Mouse (Mus musculus): ENCODE results near the gene Slc25a33.

Slc25a33 gene

GRCm38 (mm10) chr4:149774094-149774470, at the start of gene Slc25a33:
Gene Slc25a33, minus strand, starts transcription at chr4:149774277.
- DNase-seq: peak; percentile 98 to 99

GRCm38 (mm10) chr4:149822586-149823196, 48.6 kb upstream of the Slc25a33 start:
- no peak for DNase-seq

- peak; percentile 39 to 45 for DNase-seq
Measured at GRCm38 (mm10) chr4:149822126-149822525, 48.0 kb upstream of the Slc25a33 start.

DNA sequence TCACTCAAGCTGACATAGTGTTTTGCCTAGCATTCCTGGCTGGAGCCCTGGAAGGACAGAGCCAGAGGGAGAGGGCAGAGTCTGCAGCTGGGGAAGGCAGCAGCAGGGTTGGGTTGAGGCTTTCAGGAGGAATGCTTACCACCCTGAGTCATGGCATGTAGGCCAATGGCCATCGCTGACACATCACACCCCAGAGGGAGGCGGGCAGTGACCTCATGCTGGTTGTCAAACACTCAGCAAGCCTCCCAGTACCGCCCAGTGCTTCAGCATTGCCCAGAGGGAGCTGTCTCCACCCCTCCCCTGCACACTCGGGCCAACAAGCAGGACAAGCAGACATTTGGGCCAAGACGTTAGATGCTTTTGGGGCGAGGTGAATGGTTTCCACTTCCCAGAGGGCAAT, 46.5 kb upstream of the Slc25a33 start:
- peak in 1 of 2 experiments; percentile 8 for DNase-seq

- DNase-seq: no peak
Measured at GRCm38 (mm10) chr4:149819195-149819594, 45.1 kb upstream of the Slc25a33 start.

DNA sequence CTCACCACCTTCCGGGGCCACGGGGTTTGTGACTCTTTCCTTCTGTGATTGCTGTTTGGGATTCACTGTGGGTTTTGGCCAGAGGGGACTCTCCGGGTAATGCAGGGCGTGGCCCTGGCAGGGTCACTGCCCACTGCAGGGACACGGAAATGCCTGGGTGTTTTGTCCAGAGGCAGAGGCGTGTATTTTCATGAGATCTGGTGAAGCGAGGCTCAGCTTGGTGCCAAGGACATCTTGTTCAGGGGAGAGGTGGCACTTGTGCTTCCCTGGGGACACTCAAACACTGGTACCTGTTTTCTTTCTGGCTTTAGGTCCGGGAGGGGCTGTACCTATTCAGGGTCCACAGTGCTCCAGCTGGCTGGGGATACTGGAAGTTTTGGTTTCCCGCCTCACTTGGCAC, 42.5 kb upstream of the Slc25a33 start:
- no peak for DNase-seq

DNA sequence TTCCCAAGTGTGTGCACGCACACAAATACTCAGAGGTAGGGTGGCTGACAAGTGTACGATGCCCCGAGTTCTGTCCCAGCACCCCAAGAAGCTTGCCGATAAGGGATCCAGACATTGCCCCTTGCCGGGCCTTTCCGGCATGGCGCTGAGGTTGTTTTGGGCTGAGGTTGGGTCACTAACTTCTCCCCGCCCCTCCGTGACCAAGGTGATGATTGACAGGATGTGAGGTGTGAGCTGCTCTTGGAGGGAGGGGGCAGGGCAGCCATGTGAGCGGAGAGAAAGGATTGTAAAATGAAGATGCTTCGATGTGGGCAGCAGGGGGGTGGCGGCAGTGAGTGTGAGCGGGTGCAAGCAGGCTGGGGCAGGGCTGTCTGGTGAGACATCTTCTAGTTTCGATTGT, 41.5 kb upstream of the Slc25a33 start:
- no peak for DNase-seq

GRCm38 (mm10) chr4:149813409-149814184, 39.5 kb upstream of the Slc25a33 start:
- DNase-seq: no peak

DNA sequence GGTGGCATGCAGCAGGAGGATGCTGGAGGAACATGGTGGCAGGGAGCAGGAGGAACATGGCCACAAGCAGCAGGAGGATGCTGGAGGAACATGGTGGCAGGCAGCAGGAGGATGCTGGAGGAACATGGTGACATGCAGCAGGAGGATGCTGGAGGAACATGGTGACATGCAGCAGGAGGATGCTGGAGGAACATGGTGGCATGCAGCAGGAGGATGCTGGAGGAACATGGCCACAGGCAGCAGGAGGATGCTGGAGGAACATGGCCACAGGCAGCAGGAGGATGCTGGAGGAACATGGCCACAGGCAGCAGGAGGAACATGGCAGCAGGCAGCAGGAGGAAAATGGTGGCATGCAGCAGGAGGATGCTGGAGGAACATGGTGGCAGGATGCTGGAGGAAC, 36.3 kb upstream of the Slc25a33 start:
- peak; percentile 21 to 24 for DNase-seq

DNA sequence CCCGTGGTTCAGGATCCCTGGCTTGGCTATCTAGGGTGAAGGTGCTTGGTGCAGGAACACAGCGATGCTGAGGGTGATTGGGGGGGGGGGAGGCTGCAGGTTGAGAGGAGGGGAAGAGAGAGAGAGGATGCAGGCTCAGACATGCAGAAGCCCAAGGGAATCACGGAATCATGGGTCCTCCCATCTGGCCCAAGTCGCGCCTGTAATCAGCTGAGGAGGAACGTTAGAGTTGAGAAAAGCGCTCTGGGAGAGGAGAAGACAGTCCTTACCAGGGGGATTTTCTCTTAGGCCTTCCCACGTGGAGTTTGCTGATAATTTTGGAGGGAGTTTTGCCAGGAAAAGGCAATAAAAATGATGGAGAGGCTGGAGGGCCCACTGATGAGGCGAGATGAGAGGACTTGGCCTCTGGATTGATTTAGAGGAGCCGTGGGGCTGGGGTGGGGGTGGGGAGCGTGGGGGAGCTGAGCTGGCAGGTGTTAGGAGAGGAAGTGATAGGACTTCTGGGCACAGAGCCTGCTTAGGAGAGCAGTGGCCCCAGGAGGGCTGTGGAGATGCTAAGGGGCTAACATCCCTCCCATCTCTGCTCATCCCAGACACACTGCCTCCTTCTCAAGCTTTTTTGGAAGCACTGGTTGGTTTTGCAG, 34.6 kb upstream of the Slc25a33 start:
- DNase-seq: no peak

DNA sequence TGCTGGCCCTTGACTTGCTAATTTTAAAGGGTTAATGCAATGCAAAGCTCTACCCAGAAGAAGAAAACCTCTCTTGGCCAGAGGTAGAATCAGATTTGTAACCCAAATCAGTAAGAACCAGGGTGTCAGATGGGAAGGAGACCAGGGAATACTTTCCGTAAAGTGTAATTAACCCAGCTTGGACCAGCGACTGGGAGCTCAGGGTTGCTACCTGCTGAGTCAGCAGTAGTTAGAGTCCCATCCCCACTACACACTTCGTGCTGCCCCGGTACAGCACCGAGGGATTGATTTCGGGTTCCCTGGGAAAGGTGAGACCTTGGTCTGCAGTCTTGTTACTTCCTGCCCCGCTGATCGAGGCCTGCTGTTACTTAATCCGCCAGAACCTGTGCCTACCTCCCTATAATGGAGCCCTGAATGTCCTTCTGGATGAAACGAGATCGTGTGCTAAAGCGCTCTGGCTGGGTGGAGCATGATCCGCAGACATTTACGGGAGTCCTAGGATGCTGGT, 34.0 kb upstream of the Slc25a33 start:
- DNase-seq: no peak

DNA sequence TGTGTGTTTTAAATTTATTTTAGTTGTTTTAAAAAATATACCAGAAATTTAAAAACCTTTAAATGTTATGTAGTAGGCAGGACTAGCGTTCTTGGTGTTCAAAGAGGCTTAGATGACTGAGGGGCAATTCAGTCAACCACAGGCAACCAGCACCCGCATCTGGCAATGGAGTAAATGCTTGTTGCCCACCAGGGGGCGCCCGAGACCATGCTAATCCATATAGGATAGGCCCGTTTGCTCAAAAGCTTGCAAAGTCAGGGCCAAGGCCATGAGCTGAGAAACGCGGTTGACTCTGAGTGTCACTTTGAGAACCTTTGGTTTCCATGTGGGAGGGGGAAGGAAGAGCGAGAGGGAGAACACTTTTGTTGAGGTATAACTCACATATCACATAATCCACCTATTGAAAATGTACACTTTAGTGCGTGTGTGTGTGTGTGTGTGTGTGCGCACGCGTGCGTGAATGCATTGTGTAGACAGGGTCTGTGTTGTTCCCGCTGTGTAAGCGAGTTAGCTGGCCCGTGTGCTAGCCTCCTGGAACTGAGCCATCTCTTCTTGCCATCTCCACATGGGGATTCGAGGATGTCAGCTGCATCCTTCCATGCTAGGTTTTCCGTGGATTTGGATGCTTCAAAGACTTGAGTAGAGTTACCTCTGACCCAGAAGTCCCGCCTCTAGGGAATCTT, 32.8 kb upstream of the Slc25a33 start:
- peak; percentile 88 to 96 for DNase-seq

- DNase-seq: no peak
Measured at GRCm38 (mm10) chr4:149802269-149802668, 28.2 kb upstream of the Slc25a33 start.

DNA sequence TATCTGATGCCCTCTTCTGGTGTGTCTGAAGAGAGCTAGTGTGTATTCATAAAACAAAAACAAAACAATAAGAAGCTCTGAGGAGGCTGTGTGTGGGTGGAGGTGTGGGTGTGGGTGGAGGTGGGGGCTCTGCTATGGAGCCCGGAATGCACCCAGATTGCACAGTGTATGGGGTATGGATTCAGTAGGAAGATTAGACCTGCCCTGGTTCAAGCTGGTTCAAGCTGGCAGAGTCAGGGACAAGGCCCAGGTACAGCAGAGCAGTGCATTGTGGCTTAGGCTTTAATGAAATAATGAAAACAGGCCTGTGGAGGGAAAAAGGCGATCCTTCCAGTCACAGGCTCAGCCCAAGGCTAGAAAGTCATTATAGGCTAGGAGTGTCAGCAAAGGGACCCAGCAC, 26.5 kb upstream of the Slc25a33 start:
- DNase-seq: no peak

DNA sequence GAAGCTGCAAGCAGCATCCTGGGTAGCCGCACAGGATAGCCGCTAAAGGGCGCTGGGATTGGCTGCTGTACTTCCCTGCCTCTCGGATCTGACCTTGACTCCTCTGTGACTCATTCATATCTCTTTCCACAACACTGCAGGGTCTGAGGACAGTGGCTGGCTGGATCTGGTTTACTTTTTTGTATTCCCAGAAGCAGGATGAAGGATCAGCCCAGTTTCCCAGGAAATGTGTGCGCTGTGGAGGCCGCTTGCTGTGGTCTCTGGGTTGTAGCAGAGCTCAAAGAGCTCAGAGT, 26.0 kb upstream of the Slc25a33 start:
- DNase-seq: no peak

GRCm38 (mm10) chr4:149799346-149800171, 25.5 kb upstream of the Slc25a33 start:
- DNase-seq: no peak

DNA sequence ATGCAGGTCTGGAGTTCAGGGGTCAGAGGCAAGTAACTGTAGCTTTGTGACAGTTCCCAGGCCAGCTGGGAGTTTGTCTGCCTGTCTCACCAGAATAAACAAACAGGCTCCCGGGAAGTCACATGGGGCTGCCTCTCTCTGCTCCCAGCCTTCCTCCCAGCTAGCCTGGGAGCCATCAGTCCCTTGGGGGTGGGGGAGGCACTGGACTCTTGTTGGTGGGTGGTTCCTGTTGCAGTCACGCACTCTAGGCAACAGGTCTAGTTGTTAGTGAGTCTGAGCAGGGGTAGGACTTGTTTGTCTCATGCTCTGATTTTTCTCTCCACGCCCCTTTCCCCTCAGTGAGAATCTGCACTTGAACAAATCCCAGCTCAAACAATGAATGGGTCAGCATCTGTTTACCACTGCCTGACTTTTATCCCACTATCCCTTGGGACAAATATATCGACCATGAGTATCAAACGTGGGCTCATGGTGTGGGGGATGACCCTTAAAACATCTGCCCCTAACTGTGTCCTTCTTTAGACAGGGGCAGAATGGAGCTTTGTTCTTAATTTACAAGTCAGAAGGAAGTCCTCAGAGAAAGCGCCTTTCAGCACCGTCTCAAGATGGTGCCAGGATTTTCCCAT, 24.7 kb upstream of the Slc25a33 start:
- no peak for DNase-seq

DNA sequence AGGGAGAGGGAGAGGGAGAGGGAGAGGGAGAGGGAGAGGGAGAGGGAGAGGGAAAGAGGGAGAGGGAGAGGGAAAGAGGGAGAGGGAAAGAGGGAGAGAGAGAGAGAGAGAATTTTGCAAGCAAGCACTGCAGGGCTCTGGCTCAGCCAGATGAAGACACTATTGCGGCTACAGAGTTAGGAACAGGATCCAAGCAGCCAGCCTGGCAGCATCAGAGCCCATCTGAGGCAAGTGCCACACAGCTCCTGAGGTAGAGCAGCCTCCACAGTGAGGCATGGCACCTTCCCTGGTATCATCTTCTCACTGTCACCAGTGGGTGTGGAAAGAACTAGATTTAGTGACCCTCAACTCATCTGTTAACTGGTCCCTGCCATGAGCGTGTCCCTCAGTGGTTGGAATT, 24.0 kb upstream of the Slc25a33 start:
- no peak for DNase-seq

DNA sequence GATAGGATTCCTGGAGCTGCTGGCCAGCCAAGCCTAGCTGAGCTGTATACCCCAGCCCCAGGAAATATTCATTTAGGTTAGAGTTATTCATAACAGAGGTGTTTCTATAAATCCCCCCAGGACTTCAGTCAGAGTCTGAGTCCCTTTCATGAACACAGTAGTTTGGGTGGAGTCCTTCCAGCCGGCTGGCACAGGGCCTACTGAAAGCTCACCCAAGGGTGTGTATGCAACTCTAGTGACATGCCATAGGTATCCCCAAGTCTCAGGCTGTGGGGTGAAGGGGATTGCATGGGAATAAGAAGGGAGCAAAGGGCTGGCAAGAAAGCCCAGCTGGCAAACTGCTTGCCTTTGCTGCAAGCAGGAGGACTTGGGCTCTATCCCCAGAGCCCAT, 23.1 kb upstream of the Slc25a33 start:
- no peak for DNase-seq

DNA sequence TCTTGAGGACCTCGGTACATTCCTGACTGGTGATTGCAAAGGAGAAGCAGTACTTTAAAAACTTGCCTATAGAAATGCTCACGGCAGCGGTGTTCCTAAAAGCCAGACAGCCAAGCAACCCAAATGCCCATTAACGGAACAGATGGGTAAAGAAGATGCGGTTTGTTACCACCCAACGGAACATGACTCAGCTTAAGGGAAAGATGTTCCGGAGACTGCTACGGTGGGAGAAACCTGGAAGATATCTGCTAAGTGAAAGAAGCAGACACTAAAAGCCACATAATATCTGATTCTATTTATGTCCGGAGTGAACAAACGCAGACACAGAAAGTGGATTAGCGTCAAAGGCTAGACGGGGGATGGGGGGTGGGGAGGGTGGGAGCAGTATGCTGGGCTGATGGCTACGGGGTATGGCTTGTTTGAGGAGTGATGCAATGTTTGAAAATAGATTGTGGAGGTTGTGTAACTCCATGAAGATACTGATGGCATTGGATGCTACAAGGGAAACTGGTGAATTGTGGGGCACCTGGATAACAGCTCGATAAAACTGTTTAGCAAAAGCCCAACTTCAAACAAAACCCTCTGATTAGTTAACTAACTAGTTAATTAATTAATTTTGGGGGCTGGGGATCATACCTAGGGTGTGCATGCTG, 22.6 kb upstream of the Slc25a33 start:
- DNase-seq: no peak

GRCm38 (mm10) chr4:149794966-149795477, 20.9 kb upstream of the Slc25a33 start:
- no peak for DNase-seq

DNA sequence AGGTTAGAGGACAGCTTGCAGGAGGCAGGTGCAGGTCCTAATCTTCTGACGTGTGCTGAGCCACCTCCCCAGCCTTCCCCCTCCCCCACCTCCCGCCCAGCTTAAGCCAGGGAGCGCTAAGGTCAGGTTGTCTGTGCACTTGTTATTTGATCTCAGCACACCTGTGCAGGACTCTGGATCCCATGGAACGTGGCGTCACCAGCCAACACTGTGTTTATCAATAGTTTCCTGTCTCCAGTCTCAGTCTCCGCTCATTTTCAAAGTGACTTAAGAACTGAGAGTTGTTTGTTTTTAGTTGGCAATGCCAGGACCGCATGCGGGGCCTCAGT, 19.9 kb upstream of the Slc25a33 start:
- no peak for DNase-seq

Data from cerebellum, adult 18-20 months (tissue).